Mouse (Mus musculus): ENCODE measurements at regions not wholly inside any gene's neighbourhood (a gene's known extent, or its start where the extent isn't known, plus 50 kb on each side); places are given as distances from the start of the nearest gene placed in this dataset.

DNA sequence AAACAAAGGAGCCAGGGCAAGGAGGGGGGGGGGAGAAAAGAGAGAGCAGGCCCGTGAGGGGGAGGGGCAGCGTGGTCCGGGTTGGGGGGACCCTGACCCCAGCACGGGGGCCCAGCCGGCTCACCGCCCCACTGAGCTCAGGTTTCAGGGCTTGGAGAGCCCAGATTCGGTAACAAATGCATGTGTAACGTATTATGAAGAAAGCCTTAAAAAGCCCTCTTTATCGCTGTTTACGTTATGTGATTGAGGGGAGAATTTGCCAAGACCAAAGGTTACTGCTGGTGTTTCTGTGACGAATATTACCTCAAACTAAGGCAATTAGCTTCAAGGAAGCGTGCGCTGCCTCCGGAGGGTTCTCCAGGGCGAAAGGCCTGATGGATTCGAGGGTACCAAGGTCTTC, 54.2 kb downstream of the Barx1 start:
- no peak overlapping the region for H3K4me2 ChIP-seq
- H3K4me1 ChIP-seq (replicated peaks), result no peaks in the 10 kb centered on the region
- no peak overlapping the region for H3K9ac ChIP-seq
- H3K9me3 ChIP-seq (replicated peaks), result no peaks in the 10 kb centered on the region
- 48% methylated on average over 16 of the region's 16 CpGs for WGBS (ENCODE audit: insufficient replicate concordance)
- ATAC-seq (ENCODE audit: insufficient read depth), result no peak
- H3K4me3 ChIP-seq (replicated peaks), result no peak overlapping the region
- no peaks in the 10 kb centered on the region for H3K36me3 ChIP-seq (replicated peaks)
- no peaks in the 10 kb centered on the region for H3K27me3 ChIP-seq
- no peak overlapping the region for H3K27ac ChIP-seq (replicated peaks)

DNA sequence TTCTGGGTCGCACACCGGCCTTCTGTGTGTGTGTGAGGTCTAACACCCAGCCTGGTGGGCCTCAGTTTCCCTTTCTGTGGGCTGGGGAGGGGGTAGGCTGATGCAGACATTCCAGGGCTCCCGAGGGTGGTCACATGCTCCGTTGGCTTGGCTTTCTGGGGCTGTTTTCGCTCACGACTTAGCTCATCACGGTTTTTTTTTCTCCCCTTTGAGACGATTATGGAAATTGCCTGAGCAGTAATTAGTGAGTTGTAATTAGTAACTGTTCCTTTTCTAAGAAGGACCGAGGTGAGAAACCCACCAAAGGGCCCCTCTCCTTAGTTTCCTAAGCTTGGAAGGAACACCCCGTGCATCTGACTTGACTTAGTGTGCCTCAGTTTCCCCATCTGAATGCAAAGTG, 54.7 kb downstream of the Barx1 start:
- H3K9me3 ChIP-seq (replicated peaks), result no peaks in the 10 kb centered on the region
- WGBS (ENCODE audit: insufficient replicate concordance), result 67% methylated on average over 10 of the region's 10 CpGs
- no peaks in the 10 kb centered on the region for H3K36me3 ChIP-seq (replicated peaks)
- no peak for ATAC-seq (ENCODE audit: insufficient read depth)
- no peaks in the 10 kb centered on the region for H3K27me3 ChIP-seq
- H3K27ac ChIP-seq (replicated peaks), result no peak overlapping the region
- H3K4me3 ChIP-seq (replicated peaks), result no peak overlapping the region
- no peak overlapping the region for H3K4me2 ChIP-seq
- no peak overlapping the region for H3K9ac ChIP-seq
- H3K4me1 ChIP-seq (replicated peaks), result no peaks in the 10 kb centered on the region

DNA sequence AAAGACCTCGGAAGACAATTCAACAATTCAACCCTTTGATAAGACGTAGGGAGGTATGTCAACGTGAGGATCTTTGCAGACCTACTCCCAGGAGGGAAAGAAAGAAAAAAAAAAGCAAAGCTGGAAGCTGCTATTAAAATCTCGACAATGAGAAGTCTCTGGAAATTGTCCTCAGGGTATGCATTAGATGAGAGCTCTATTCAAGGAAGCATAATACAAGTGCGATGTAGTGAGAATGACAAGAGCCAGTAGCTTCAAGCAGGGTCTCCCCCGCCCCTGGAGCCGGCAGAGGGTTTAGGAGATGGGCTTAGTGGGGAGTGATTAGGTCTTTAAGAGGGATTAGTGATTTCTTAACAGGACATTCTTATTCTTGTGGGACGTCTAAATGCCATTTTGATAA, 60.9 kb downstream of the Barx1 start:
- H3K4me3 ChIP-seq (replicated peaks), result no peak overlapping the region
- H3K4me1 ChIP-seq (replicated peaks), result no peaks in the 10 kb centered on the region
- WGBS (ENCODE audit: insufficient replicate concordance), result 43% methylated on average over 8 of the region's 8 CpGs
- no peaks in the 10 kb centered on the region for H3K9me3 ChIP-seq (replicated peaks)
- no peaks in the 10 kb centered on the region for H3K36me3 ChIP-seq (replicated peaks)
- no peak overlapping the region for H3K27ac ChIP-seq (replicated peaks)
- H3K27me3 ChIP-seq, result peaks cover 14% of the 10 kb centered on the region
- no peak for ATAC-seq (ENCODE audit: insufficient read depth)
- H3K9ac ChIP-seq, result no peak overlapping the region
- no peak overlapping the region for H3K4me2 ChIP-seq

DNA sequence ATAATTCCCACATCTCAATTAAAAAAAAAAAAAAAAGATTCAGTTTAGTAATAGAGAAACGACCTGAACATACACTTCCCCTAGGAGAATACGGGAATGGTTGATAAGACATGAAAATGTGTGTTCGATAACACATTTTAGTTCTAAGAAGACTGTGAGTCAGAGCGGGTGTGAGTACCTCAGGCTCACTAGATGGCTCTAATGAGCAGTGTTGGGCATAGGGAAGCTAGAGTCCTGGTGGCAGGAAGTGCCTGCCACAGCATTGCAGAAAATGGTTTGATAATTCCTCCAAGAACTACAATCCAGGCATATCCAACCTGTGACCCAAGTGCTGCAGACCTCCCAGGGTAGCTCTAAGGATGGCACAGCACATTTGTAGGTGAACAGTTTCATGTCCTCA, 63.6 kb downstream of the Barx1 start:
- Histone ChIP-seq H3K4me2 (no peak overlapping the region), H3K27ac (replicated peaks) (no peak overlapping the region), H3K9ac (no peak overlapping the region), H3K36me3 (replicated peaks) (no peaks in the 10 kb centered on the region), H3K27me3 (peaks cover 41% of the 10 kb centered on the region), H3K4me3 (replicated peaks) (no peak overlapping the region), H3K9me3 (replicated peaks) (no peaks in the 10 kb centered on the region), H3K4me1 (replicated peaks) (no peaks in the 10 kb centered on the region)
- no peak for ATAC-seq (ENCODE audit: insufficient read depth)
- 19% methylated on average over 4 of the region's 4 CpGs for WGBS (ENCODE audit: insufficient replicate concordance)

DNA sequence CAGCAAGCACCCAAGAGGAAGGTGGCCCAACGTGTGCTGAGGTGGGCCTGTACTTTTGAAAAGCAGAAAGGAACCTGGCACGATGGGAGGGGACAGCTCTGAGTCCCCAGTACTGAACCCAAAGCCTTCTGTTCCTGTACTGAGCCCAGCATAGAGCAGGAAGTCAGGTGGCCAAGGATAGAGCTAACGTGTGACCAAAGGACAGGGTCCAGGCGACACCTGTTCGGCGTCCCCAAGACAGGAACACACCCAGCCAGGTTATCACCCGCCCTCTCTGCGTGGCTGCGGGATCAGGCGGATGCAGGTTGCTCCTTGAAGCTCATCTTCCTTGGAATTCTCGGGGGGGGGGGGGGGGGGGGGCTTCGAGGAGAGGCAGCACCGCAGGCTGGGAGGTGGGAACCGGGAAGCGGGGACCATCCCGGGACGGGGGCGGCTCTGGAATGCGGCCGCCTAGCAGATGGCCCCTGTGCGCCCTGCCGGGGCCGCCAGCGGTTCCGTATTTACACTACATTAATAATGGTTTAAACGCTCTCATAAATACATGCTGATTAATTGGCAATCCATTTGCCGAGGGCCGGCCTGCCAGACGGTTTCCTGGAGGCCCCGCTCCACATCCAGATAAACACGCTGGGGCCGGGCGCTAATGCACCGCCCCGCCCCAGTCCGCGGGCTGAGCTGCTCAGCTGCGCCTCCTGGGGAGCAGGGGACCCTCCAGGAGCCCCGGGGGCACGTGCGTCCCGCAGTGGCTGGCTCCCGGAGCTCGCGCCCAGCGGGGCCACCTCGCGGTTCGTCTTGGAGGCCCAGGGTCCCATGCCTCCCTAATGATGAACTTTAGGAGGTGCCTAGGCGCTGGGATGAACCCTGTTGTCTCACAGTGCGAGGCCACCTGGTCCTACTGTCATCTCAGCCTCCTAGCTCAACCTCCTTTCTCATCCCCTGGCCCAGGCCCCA, 68.5 kb downstream of the Barx1 start:
- ATAC-seq (ENCODE audit: insufficient read depth), result no peak

DNA sequence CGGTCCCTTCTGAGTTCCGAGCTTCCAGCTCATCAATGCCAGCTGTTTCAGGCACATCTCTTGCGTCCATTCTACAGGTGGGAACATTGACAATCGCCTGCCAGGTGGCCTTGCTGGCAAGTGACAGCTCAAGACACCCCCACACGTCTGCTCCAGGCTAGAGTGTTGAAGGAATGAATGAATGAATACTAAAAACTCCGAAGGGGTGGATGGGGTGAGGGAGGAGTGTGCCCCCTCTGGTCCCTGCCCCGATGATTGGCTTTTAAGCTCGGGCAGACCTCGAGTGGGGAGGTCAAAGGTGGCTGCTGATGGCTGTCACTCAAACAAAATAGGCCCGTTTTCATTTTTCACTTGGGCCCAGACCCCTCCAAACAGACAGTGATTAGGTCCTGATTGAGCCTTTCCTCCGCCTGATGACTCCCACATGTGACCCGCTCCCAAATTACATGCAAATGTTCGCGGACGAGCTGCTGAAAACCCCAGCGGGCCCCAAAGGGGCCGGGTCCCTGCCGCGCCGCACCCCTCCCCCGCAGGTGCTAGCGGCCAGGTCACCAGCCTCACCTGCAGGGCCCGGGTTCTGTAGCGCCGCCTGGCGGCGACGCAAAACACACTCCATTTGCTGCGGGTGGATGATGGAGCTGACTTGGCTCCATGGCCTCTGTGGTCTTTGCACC, 69.5 kb downstream of the Barx1 start:
- Histone ChIP-seq H3K4me1 (replicated peaks) (0 out of 2 replicates have a peak, but pooled peaks cover 4% of the 10 kb centered on the region), H3K9me3 (replicated peaks) (no peaks in the 10 kb centered on the region), H3K4me3 (replicated peaks) (no peak overlapping the region), H3K36me3 (replicated peaks) (no peaks in the 10 kb centered on the region), H3K4me2 (no peak overlapping the region; the same call in 1 of the 2 replicates), H3K27me3 (peaks cover 82% of the 10 kb centered on the region), H3K27ac (replicated peaks) (no peak overlapping the region), H3K9ac (no peak overlapping the region)
- 2% methylated on average over 29 of the region's 29 CpGs for WGBS (ENCODE audit: insufficient replicate concordance)
- no peak for ATAC-seq (ENCODE audit: insufficient read depth)

More for the DNA sequence above, 68.5 kb downstream of the Barx1 start:
- Histone ChIP-seq H3K27me3 (peaks cover 77% of the 10 kb centered on the region), H3K4me2 (peak overlapping the region; percentile 46), H3K4me1 (replicated peaks) (0 out of 2 replicates have a peak, but pooled peaks cover 4% of the 10 kb centered on the region), H3K9ac (no peak overlapping the region), H3K36me3 (replicated peaks) (no peaks in the 10 kb centered on the region), H3K9me3 (replicated peaks) (no peaks in the 10 kb centered on the region), H3K4me3 (replicated peaks) (peak overlapping the region; percentile 9; the same call in 1 of the 2 replicates), H3K27ac (replicated peaks) (no peak overlapping the region)
- 3% methylated on average over 51 of the region's 51 CpGs for WGBS (ENCODE audit: insufficient replicate concordance)

DNA sequence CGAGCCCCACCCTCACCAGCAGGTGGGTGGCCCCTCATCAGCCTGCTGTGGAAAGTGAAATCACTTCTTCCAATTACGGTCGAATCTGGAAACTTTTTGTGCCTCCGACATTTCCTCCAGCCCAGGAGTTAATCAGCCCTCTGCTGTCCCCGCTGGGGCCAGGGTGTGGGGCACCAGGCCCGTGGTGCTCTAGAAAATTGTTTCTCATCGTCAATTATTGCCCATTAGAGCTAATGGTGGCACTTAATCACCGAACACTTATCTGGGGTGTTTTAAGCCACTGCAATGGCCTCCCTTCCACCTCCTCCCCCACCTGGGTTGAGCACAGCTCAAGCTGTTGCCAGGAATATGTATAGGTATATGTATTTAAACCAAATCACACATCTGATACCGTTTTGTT, 72.2 kb downstream of the Barx1 start:
- no peak overlapping the region for H3K4me2 ChIP-seq
- WGBS (ENCODE audit: insufficient replicate concordance), result 48% methylated on average over 9 of the region's 9 CpGs
- ATAC-seq (ENCODE audit: insufficient read depth), result no peak
- H3K4me3 ChIP-seq (replicated peaks), result no peak overlapping the region
- H3K27ac ChIP-seq (replicated peaks), result no peak overlapping the region
- H3K27me3 ChIP-seq, result peaks cover 67% of the 10 kb centered on the region
- H3K4me1 ChIP-seq (replicated peaks), result 0 out of 2 replicates have a peak, but pooled peaks cover 4% of the 10 kb centered on the region
- no peaks in the 10 kb centered on the region for H3K36me3 ChIP-seq (replicated peaks)
- H3K9me3 ChIP-seq (replicated peaks), result no peaks in the 10 kb centered on the region
- no peak overlapping the region for H3K9ac ChIP-seq

DNA sequence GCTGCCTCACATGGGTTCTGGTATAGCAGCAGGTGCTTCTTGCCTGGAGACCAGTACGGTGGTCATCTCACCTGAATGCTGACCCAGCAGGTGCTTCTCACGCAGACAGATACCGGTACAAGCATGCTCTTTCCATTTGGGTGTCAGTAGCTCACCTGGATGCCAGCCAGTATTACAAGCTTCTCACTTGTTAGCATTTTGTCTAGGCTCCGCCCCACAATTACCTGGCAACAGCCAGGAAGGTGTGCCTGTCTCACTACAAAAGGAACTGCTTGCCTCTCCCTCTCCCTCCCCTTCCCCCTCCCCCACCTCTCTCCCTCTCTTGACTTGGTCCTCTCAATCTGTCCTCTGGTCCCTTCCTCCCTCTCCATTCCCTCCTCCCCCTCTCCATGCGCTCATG, 82.8 kb downstream of the Barx1 start:
- no peaks in the 10 kb centered on the region for H3K9me3 ChIP-seq (replicated peaks)
- 47% methylated on average over 5 of the region's 5 CpGs for WGBS (ENCODE audit: insufficient replicate concordance)
- no peak overlapping the region for H3K9ac ChIP-seq
- H3K4me1 ChIP-seq (replicated peaks), result no peaks in the 10 kb centered on the region
- no peak overlapping the region for H3K27ac ChIP-seq (replicated peaks)
- H3K27me3 ChIP-seq, result no peaks in the 10 kb centered on the region; the same call in 1 of the 2 replicates
- H3K36me3 ChIP-seq (replicated peaks), result no peaks in the 10 kb centered on the region
- no peak overlapping the region for H3K4me3 ChIP-seq (replicated peaks)
- H3K4me2 ChIP-seq, result no peak overlapping the region
- no peak for ATAC-seq (ENCODE audit: insufficient read depth)

DNA sequence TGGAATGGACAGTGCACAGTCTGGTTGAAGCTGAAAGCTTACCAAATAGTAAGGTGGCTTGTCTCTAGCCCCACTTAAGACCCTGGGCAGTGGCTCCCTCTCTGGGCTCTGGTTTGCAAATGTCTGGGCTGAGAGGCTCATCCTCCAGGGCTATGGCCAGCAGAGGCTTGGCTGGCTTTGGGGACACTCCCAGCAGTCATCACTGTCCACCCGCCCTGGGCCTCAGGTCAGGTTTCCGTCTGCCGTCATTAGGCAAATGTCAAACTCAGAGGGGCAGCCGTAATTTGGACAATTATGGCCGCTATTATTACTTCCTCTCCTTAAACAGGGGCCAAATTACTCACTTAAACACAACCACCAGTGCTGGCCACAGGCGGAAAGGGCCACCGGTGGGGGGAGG, 83.5 kb downstream of the Barx1 start:
- ATAC-seq (ENCODE audit: insufficient read depth), result no peak
- Histone ChIP-seq H3K27me3 (no peaks in the 10 kb centered on the region; the same call in 1 of the 2 replicates), H3K36me3 (replicated peaks) (no peaks in the 10 kb centered on the region), H3K4me3 (replicated peaks) (no peak overlapping the region), H3K4me1 (replicated peaks) (no peaks in the 10 kb centered on the region), H3K4me2 (no peak overlapping the region), H3K27ac (replicated peaks) (no peak overlapping the region), H3K9ac (no peak overlapping the region), H3K9me3 (replicated peaks) (no peaks in the 10 kb centered on the region)
- 31% methylated on average over 7 of the region's 7 CpGs for WGBS (ENCODE audit: insufficient replicate concordance)

All from liver, embryonic 15.5 days (tissue).